Mouse (Mus musculus): ENCODE data around the gene Ccpg1os. TPM values are rescaled to one million over a fixed set of nuclear protein-coding genes. Genes with fewer than 3 reads are reported as not detected.

Ccpg1os gene
- 21.8 and 24.2 TPM in 2 replicates for polyA plus RNA-seq (2016; fragmentation: Nextera tagmentation; extraction: Ambion mirVana)

DNA sequence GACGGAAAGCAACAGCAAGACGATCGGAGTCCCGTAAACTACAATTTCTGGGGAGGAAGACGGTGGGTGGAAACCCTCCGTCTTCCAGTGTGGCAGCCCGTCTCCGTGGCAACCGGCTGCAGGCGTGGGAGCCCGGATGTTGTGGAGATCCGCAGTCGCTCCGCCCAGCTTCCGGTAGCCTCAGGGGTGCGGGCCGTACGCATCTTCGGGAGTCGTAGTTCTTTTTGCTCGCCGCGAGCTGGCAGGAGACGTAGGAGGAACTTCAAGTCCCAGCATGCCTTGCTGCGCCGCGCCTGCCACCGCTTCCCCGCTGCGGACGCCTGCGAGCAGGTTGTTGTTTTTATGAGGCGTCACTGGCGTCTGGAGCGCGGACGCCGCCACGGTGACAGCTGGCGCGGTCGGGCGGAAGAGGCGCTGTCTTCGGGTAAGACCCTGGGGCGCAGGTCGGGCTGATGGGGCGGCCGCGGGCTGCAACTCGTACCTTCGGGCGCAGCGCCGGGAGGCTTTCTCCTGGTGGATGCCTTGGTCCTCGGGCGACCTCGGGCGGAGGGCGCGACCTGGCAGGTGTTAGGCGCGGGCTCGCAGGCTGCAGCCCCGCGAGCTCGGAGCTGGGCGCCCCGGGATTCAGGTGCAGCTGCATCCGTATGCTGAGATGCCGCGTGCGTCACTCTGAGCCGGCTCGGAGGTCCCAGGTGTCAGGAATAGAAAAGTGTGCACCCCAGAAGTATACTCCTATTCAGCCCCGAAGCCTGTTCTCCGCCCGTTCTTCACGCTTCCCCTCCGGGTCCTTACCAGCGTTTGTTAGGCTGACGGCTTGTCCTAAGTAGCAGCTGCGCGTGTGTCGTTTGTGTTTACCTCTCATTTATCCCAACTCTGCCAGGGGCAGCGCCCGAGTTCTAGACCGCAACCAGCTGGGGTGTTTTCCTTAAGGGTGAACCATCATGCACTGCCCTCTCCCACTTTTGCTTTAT lies at the start of gene Ccpg1os, which contains the start of gene Ccpg1:
Gene Ccpg1os, minus strand, starts transcription at position 133 of the 971 bp plus-strand sequence.
Gene Ccpg1, plus strand, starts transcription at position 180 of the 971 bp plus-strand sequence.
- Histone ChIP-seq H3K4me3 (peak within 1 kb of the TSS; percentile 91), H3K27ac (replicated peaks) (peak within 1 kb of the TSS; percentile 82), H3K4me1 (peaks cover 18% of the 10 kb centered on the region), H3K27me3 (ENCODE audit: low read depth, poor library complexity, severe bottlenecking) (no peaks in the 10 kb centered on the region), H3K36me3 (no peaks in the 10 kb centered on the region), H3K9me3 (replicated peaks) (no peaks in the 10 kb centered on the region)
- peak; percentile 98 for DNase-seq (ENCODE audit: low spot score)
- under 1% methylated on average over 88 of the region's 88 CpGs for WGBS

DNA sequence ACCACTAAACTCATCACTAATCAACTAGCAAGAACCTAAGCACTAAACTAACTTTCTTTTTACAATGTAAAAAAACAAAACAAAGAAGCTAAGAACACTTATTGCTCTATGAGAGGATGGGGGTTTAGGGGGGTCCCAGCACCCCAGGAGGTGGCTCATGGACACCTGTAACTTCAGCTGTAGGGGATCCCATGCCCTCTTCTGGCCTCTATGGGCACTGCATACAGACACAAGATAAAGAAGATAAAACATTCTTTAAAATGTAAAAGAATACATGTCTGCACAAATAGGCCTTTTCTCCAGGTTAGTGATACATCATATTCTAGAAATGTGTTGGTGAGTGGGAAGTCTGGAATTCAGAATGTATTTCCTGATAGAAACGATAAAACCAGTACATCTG lies 48.2 kb upstream of the Ccpg1os start:
- H3K27ac ChIP-seq (replicated peaks): no peak overlapping the region
- WGBS: 93% methylated on average over 1 of the region's 1 CpGs
- no peak overlapping the region for H3K4me3 ChIP-seq
- no peak for DNase-seq (ENCODE audit: low spot score)
- H3K4me1 ChIP-seq: no peaks in the 10 kb centered on the region
- H3K36me3 ChIP-seq: peaks cover 58% of the 10 kb centered on the region
- H3K27me3 ChIP-seq (ENCODE audit: low read depth, poor library complexity, severe bottlenecking): no peaks in the 10 kb centered on the region
- no peaks in the 10 kb centered on the region for H3K9me3 ChIP-seq (replicated peaks)

DNA sequence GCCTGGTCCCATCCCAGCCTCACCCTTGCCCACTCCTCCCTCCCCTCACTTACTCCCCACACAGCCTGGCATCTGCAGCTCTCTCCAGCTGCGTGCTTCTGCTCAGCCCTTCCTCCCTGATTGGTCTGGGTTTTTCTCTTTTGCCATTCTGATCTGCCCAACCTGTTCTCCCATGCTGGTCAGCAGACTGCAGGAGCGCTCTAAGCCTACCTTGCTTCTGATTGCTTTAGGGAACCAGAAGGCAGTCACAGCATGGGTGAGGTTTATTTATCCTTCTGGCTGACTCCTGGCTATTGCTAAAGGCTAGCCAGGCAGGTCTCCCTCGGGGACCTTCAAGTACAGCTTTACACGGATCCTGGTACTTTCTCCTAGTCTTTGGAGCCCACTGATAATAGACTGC lies 46.2 kb upstream of the Ccpg1os start:
- H3K27ac ChIP-seq (replicated peaks): no peak overlapping the region
- WGBS: 72% methylated on average over 4 of the region's 4 CpGs
- peaks cover 61% of the 10 kb centered on the region for H3K36me3 ChIP-seq
- DNase-seq (ENCODE audit: low spot score): no peak
- peaks cover 2% of the 10 kb centered on the region for H3K4me1 ChIP-seq
- no peak overlapping the region for H3K4me3 ChIP-seq
- no peaks in the 10 kb centered on the region for H3K27me3 ChIP-seq (ENCODE audit: low read depth, poor library complexity, severe bottlenecking)
- H3K9me3 ChIP-seq (replicated peaks): no peaks in the 10 kb centered on the region

DNA sequence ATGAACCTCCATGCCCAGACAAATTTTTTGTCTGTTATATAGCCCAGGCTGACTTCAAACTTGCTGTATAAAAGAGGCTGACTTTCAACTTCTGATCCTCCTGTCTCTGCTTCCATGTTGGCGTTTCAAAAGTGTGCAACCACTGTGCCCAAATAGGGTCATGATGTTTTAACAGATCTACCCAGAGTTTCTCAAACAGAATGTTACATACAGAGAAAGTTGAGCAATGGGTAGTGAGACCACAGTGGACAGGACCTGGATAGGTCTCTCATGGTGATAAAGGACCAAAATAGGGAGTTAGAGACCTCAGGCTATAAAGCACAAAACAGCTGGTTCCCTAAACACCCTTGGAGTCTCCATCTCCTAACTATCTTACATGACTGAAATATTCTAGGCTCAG lies 45.3 kb upstream of the Ccpg1os start:
- Histone ChIP-seq H3K27me3 (ENCODE audit: low read depth, poor library complexity, severe bottlenecking) (no peaks in the 10 kb centered on the region), H3K27ac (replicated peaks) (no peak overlapping the region), H3K9me3 (replicated peaks) (no peaks in the 10 kb centered on the region), H3K4me3 (no peak overlapping the region), H3K36me3 (peaks cover 57% of the 10 kb centered on the region), H3K4me1 (peaks cover 10% of the 10 kb centered on the region)
- WGBS: 87% methylated on average over 1 of the region's 1 CpGs
- no peak for DNase-seq (ENCODE audit: low spot score)

DNA sequence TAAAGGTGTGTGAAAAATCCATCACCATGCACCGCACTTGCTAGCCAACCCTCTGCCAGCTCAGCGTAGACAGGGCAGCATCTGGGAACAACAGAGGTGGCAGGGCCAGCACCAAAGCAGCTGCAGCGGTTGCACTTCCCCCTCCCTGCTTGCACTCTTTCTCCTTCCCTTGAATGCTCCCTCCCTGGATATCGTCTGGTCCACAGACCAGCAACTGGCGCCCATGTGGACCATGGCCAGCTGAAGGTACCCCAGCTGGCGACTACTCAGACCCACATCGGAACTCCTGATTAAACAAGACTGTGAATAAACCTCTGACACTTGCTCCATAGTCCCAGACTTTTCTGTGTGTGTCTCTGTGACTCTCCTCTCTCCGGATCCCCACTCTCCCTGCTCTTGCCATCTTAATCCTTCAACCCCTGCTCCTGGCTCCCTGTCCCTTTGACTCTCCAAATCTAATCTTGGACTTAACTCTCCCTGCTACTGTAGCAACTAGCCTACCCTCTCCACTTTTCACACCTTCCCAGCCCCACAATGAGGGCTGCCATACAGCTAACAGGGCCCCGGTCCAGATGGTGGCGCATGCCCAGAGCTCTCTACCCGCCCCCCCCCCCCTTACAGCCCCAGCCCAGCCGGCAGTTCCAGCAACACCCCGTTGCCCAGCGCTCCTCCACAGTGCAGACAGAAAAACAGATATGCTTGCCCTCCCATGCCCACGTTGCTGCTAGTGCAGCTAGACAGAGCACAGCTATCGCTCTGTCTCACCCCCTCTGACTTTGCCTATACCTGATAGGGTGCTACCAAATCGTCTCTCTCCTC lies 40.8 kb upstream of the Ccpg1os start:
- peak; percentile 32 for DNase-seq (ENCODE audit: low spot score)
- H3K4me3 ChIP-seq: peak overlapping the region; percentile 26; the same call in 1 of the 2 replicates

DNA sequence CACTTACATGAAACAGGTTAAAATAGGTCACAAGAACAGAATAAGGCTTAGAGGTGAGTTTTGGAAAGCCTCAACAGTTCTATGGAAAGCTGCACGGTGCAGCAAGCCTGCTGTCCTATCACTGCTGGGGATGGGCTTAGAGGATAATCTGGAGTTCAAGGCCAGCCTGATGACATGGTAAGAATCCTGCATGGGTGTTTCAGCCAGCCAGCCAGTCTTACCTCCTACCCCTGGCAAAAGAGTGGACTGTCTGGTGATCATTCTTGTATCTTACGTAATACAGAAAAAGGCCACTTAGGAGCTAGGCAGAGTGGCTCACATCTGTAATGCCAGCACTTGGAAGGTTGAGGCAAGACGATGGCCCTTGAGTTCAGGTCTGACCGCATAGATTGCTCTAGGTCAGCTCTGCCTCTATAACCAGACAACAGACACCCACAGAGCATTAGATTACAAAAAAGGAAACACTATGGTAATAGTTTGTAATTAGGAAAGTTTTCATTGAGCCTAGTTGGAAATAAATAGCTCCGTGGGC lies 35.5 kb upstream of the Ccpg1os start:
- Histone ChIP-seq H3K4me1 (no peaks in the 10 kb centered on the region; the same call in 1 of the 2 replicates), H3K4me3 (no peak overlapping the region), H3K27me3 (ENCODE audit: low read depth, poor library complexity, severe bottlenecking) (no peaks in the 10 kb centered on the region), H3K36me3 (peaks cover 67% of the 10 kb centered on the region), H3K27ac (replicated peaks) (no peak overlapping the region), H3K9me3 (replicated peaks) (no peaks in the 10 kb centered on the region)
- DNase-seq (ENCODE audit: low spot score): no peak
- 96% methylated on average over 5 of the region's 5 CpGs for WGBS

More for the DNA sequence above, 40.8 kb upstream of the Ccpg1os start:
- Histone ChIP-seq H3K36me3 (peaks cover 43% of the 10 kb centered on the region), H3K4me1 (peaks cover 10% of the 10 kb centered on the region), H3K9me3 (replicated peaks) (no peaks in the 10 kb centered on the region), H3K27ac (replicated peaks) (peak overlapping the region; percentile 50), H3K27me3 (ENCODE audit: low read depth, poor library complexity, severe bottlenecking) (no peaks in the 10 kb centered on the region)
- 17% methylated on average over 17 of the region's 17 CpGs for WGBS

DNA sequence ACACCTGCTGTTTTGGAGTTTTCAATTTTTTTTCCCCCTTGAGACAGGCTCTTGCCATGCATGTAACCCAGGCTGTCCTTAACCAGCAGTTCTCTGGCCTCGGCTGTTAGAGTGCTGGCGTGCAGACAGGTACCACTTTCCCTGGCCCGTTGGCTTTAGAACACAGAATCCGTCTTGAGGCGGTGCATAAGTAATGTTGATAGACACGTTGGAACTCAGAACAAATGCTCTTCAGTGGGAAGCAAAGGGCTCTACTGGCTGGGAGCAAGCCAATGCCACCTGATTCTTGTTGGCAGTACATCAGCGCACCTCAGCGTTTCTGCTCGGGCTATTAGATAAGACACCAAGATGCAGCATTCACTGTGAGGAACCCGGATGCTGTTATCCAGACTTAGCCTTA lies 34.7 kb upstream of the Ccpg1os start:
- DNase-seq (ENCODE audit: low spot score): no peak
- Histone ChIP-seq H3K36me3 (peaks cover 73% of the 10 kb centered on the region), H3K27me3 (ENCODE audit: low read depth, poor library complexity, severe bottlenecking) (no peaks in the 10 kb centered on the region), H3K9me3 (replicated peaks) (no peaks in the 10 kb centered on the region), H3K27ac (replicated peaks) (no peak overlapping the region), H3K4me1 (no peaks in the 10 kb centered on the region), H3K4me3 (no peak overlapping the region)
- 92% methylated on average over 10 of the region's 10 CpGs for WGBS

DNA sequence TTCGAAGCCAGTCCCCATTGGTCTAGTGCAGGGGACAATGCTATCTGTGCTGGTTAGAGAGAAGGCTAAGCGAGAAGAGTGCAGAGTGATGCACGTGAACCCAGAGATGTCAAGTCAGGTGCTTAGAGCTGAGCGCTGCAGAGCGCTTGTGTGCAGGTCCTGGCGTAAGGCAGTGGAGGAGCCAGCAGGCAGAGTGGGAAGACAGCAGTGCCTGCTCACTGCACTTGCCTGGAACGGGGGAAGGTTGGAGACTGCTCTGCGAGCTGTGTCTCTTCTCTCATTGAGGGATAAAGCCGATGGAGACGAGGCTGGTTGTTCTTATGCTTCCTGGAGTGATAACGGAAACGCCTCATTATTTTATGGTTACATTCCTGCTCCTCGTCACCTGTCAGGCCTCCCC lies 29.5 kb upstream of the Ccpg1os start:
- Histone ChIP-seq H3K27me3 (ENCODE audit: low read depth, poor library complexity, severe bottlenecking) (no peaks in the 10 kb centered on the region), H3K36me3 (peaks cover 89% of the 10 kb centered on the region)
- WGBS: 91% methylated on average over 13 of the region's 13 CpGs

DNA sequence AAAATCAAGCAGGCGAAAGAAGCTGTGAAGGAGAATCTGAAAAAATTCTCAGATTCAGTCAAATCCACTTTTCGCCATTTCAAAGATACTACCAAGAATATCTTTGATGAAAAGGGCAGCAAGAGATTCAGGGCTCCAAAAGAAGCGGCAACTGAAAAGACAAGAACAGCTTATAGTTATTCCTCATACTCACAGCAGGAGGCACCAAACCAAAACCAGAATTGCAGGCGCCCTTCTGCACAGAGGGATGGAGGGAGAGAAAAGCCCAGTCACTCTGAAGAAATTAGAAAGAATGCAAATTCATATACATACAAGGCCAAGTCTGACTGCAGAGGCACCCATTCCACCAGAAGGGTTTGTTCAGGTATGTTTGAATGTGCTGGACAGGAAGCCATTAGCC lies 27.4 kb upstream of the Ccpg1os start:
- Histone ChIP-seq H3K27me3 (ENCODE audit: low read depth, poor library complexity, severe bottlenecking) (no peaks in the 10 kb centered on the region), H3K4me1 (no peaks in the 10 kb centered on the region), H3K36me3 (peaks cover 68% of the 10 kb centered on the region), H3K9me3 (replicated peaks) (no peaks in the 10 kb centered on the region), H3K27ac (replicated peaks) (no peak overlapping the region), H3K4me3 (no peak overlapping the region)
- WGBS: 91% methylated on average over 4 of the region's 4 CpGs
- DNase-seq (ENCODE audit: low spot score): no peak

More for the DNA sequence above, 29.5 kb upstream of the Ccpg1os start:
- Histone ChIP-seq H3K9me3 (replicated peaks) (no peaks in the 10 kb centered on the region), H3K4me3 (no peak overlapping the region), H3K4me1 (no peaks in the 10 kb centered on the region), H3K27ac (replicated peaks) (no peak overlapping the region)
- DNase-seq (ENCODE audit: low spot score): no peak

DNA sequence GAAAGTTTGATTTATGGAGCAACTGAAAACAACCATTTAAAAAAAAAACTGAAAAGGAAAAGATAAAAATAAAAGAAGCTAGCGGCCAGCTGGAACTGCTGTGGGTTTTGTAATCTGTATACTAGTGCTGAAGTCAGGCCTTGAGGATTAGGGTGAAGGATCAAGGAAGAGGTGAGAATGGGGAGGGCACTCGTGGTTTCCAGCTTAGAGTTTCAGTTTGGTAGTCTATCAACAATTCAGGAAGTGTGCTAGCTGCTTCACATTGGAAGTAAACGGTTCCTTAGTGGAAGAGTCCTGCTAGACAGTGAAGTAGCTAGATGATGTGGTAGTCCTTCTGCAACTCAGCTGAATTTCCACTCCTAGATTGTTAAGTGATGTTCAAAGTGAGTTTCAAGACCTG lies 23.2 kb upstream of the Ccpg1os start:
- Histone ChIP-seq H3K27me3 (ENCODE audit: low read depth, poor library complexity, severe bottlenecking) (no peaks in the 10 kb centered on the region), H3K36me3 (peaks cover 42% of the 10 kb centered on the region), H3K9me3 (replicated peaks) (no peaks in the 10 kb centered on the region), H3K4me1 (no peaks in the 10 kb centered on the region), H3K27ac (replicated peaks) (no peak overlapping the region), H3K4me3 (no peak overlapping the region)
- no peak for DNase-seq (ENCODE audit: low spot score)
- 73% methylated on average over 3 of the region's 3 CpGs for WGBS

DNA sequence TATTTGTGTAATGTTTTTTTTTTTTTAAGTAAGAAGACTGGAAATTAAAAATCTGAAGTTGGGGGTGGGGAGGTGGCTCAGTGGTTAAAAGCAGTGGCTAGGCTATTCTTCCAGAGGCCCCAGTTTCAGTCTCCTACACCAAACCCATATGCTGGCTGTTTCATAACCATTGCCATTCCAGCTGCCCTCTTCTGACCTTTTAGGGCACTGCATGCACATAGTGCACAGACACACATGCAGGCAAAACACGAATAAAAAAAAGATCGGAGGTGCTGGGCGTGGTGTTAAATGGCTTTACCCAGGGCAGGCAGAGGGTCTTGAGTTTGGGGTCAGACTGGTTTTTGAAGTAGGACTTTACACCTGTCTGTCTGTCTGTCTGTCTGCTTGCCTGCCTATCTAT lies 21.0 kb upstream of the Ccpg1os start:
- 98% methylated on average over 3 of the region's 3 CpGs for WGBS
- DNase-seq (ENCODE audit: low spot score): no peak
- Histone ChIP-seq H3K27ac (replicated peaks) (no peak overlapping the region), H3K27me3 (ENCODE audit: low read depth, poor library complexity, severe bottlenecking) (no peaks in the 10 kb centered on the region), H3K36me3 (peaks cover 27% of the 10 kb centered on the region), H3K9me3 (replicated peaks) (no peaks in the 10 kb centered on the region), H3K4me3 (no peak overlapping the region), H3K4me1 (no peaks in the 10 kb centered on the region)

DNA sequence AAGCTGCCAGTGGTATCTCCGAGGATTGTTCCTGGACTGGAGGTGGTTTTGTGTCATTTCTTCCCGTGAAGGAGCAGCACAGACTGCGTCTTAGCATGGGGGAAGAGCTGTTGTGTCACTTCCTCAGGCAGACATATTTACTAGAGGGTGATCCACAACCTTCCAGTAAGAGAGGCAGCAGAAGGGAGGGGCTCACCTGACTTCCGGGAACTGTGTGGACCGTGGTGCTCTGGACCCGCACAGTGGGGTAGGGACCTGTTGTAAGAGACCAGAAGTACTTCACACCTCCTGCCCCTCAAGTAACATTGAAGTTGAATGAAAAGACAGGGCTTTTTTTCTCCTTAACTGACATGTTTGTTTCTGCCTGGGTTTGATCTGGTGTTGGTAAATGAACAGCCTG lies 19.9 kb upstream of the Ccpg1os start:
- WGBS: 92% methylated on average over 6 of the region's 6 CpGs
- no peaks in the 10 kb centered on the region for H3K4me1 ChIP-seq
- H3K36me3 ChIP-seq: peaks cover 17% of the 10 kb centered on the region
- no peaks in the 10 kb centered on the region for H3K9me3 ChIP-seq (replicated peaks)
- no peak for DNase-seq (ENCODE audit: low spot score)
- H3K4me3 ChIP-seq: no peak overlapping the region
- H3K27me3 ChIP-seq (ENCODE audit: low read depth, poor library complexity, severe bottlenecking): no peaks in the 10 kb centered on the region
- H3K27ac ChIP-seq (replicated peaks): no peak overlapping the region

Measured in midbrain, embryonic 10.5 days (tissue).